Mouse (Mus musculus) liver, adult 2 months (tissue): Measurements from ENCODE around the gene Ripply2. TPM values are rescaled to one million over a fixed set of nuclear protein-coding genes. Genes with fewer than 3 reads are reported as not detected.
"Not testable (repeated sequence)": the region's sequence is repeated elsewhere in the genome, so short reads cannot be mapped to it uniquely, and the experiment has no call there.

Source experiments
- DNase-seq: peaks from one replicate; pipeline ENCODE4 v3.0.0-alpha.2; 2011; ENCODE audit warnings: low read depth, low spot score; ENCODE audit errors: extremely low read depth
- H3K27ac ChIP-seq: fragments of 200-500 bp; replicated peaks from 2 replicates; pipeline ENCODE4 v1.5.1; 2012; ENCODE audit warnings: low read depth, mild to moderate bottlenecking, control low read depth, inconsistent platforms, low read length; ENCODE audit not compliant: insufficient read depth
- H3K27me3 ChIP-seq: fragments of 200-500 bp; 2 replicates; pipeline ENCODE4 v1.6.1; 2012; ENCODE audit warnings: mild to moderate bottlenecking, moderate library complexity, low read length, inconsistent platforms; ENCODE audit not compliant: control insufficient read depth, insufficient read depth
- H3K36me3 ChIP-seq: fragments of 200-500 bp; 2 replicates; pipeline ENCODE4 v1.6.1; 2012; ENCODE audit warnings: low read length, inconsistent platforms; ENCODE audit not compliant: control insufficient read depth, insufficient read depth
- H3K4me1 ChIP-seq: fragments of 200-500 bp; 2 replicates; pipeline ENCODE4 v1.6.1; 2011; ENCODE audit warnings: low read length; ENCODE audit not compliant: control insufficient read depth, insufficient read depth
- H3K4me3 ChIP-seq: fragments of 200-500 bp; 2 replicates; pipeline ENCODE4 v1.5.1; 2011; ENCODE audit warnings: low read depth, mild to moderate bottlenecking, control low read depth, low read length, moderate library complexity; ENCODE audit not compliant: insufficient read depth
- H3K79me2 ChIP-seq: fragments of 200-500 bp; 2 replicates; pipeline ENCODE4 v1.6.1; 2012; ENCODE audit warnings: inconsistent platforms, mild to moderate bottlenecking, low read length, moderate library complexity; ENCODE audit not compliant: control insufficient read depth, insufficient read depth
- H3K9ac ChIP-seq: fragments of 200-500 bp; 2 replicates; pipeline ENCODE4 v1.6.1; 2012; ENCODE audit warnings: low read depth, mild to moderate bottlenecking, control low read depth, inconsistent platforms, low read length
- CTCF ChIP-seq: fragments of 200-500 bp; IDR thresholded peaks from 2 replicates; pipeline ENCODE4 v1.5.1; 2011; ENCODE audit warnings: low read depth, low read length, control low read depth
- POLR2A ChIP-seq: fragments of 200-500 bp; IDR thresholded peaks from 2 replicates; pipeline ENCODE4 v1.6.1; 2011; ENCODE audit warnings: low read length, control low read depth; ENCODE audit not compliant: insufficient read depth; ENCODE audit errors: extremely low read depth
- WGBS: fragments of 180-500 bp; shearing (Covaris S2); methylation state at CpG from one replicate; pipeline ENCODE4 v1.1.7; 2018; 5-methylcytosine and 5-hydroxymethylcytosine counted together
- polyA plus RNA-seq: library from polyadenylated mRNA; depleted of rRNA; stranded (reverse); fragments of >200 nt; gene quantifications from 2 replicates; pipeline ENCODE4 v1.2.3, GENCODE M21; 2012; rRNA removed
- total RNA-seq: library from RNA; depleted of rRNA; stranded (reverse); fragments of >200 nt; gene quantifications from 2 replicates; pipeline ENCODE4 v1.2.3, GENCODE M21; 2014; rRNA removed

Gene Ripply2
- not detected in 2 replicates for total RNA-seq
- polyA plus RNA-seq = not detected in 2 replicates

- Histone ChIP-seq H3K27ac (no peak within 1 kb of the TSS), H3K36me3 (no peaks in the 10 kb centered on the region), H3K27me3 (peaks cover 4% of the 10 kb centered on the region), H3K4me1 (no peaks in the 10 kb centered on the region), H3K4me3 (no peak within 1 kb of the TSS), H3K79me2 (no peaks in the 10 kb centered on the region), H3K9ac (no peak within 1 kb of the TSS)
- TF ChIP-seq CTCF = no peak
- TF ChIP-seq POLR2A = no peak
- no peak for DNase-seq
- WGBS = 1% methylated on average over 71 of the region's 71 CpGs
These were observed at the start of gene Ripply2 for GRCm38 (mm10) chr9:87015288-87015937. Gene Ripply2 (plus strand): TSS chr9:87015537.

- H3K79me2 ChIP-seq, H3K36me3 ChIP-seq, H3K4me3 ChIP-seq, DNase-seq, H3K4me1 ChIP-seq, H3K27ac ChIP-seq, H3K9ac ChIP-seq, H3K27me3 ChIP-seq: not testable (repeated sequence)
These were observed 42.9 kb upstream of the Ripply2 start for GRCm38 (mm10) chr9:86972471-86972870.

- no peak overlapping the region for H3K9ac ChIP-seq
- 62% methylated on average over 4 of the region's 4 CpGs for WGBS
- H3K4me3 ChIP-seq = no peak overlapping the region
- no peaks in the 10 kb centered on the region for H3K79me2 ChIP-seq
- H3K27ac ChIP-seq = no peak overlapping the region
- TF ChIP-seq POLR2A (no peak), CTCF (no peak)
- no peak for DNase-seq
- no peaks in the 10 kb centered on the region for H3K36me3 ChIP-seq
- no peaks in the 10 kb centered on the region for H3K27me3 ChIP-seq
- H3K4me1 ChIP-seq = no peaks in the 10 kb centered on the region
These were observed 41.8 kb upstream of the Ripply2 start for GRCm38 (mm10) chr9:86973562-86973961.

GRCm38 (mm10) chr9:86976896-86977295 lies 38.4 kb upstream of the Ripply2 start:
- no peak overlapping the region for H3K27ac ChIP-seq
- no peak for TF ChIP-seq POLR2A
- no peak for TF ChIP-seq CTCF
- DNase-seq = no peak
- no peak overlapping the region for H3K9ac ChIP-seq
- 71% methylated on average over 4 of the region's 4 CpGs for WGBS
- H3K36me3 ChIP-seq = no peaks in the 10 kb centered on the region
- no peak overlapping the region for H3K4me3 ChIP-seq
- H3K4me1 ChIP-seq = no peaks in the 10 kb centered on the region
- H3K27me3 ChIP-seq = no peaks in the 10 kb centered on the region; the same call in 1 of the 2 replicates
- H3K79me2 ChIP-seq = no peaks in the 10 kb centered on the region

GRCm38 (mm10) chr9:86978257-86978907 lies 37.0 kb upstream of the Ripply2 start:
- Histone ChIP-seq H3K79me2 (no peaks in the 10 kb centered on the region), H3K27me3 (no peaks in the 10 kb centered on the region; the same call in 1 of the 2 replicates), H3K9ac (no peak overlapping the region), H3K4me3 (no peak overlapping the region), H3K4me1 (no peaks in the 10 kb centered on the region), H3K27ac (no peak overlapping the region), H3K36me3 (no peaks in the 10 kb centered on the region)
- TF ChIP-seq POLR2A = no peak
- no peak for TF ChIP-seq CTCF
- no peak for DNase-seq
- WGBS = 66% methylated on average over 7 of the region's 7 CpGs

- DNase-seq = no peak
- Histone ChIP-seq H3K79me2 (no peaks in the 10 kb centered on the region), H3K27ac (no peak overlapping the region), H3K27me3 (no peaks in the 10 kb centered on the region; the same call in 1 of the 2 replicates), H3K4me1 (no peaks in the 10 kb centered on the region), H3K36me3 (no peaks in the 10 kb centered on the region), H3K9ac (no peak overlapping the region), H3K4me3 (no peak overlapping the region)
- TF ChIP-seq CTCF (no peak), POLR2A (no peak)
These were observed 35.3 kb upstream of the Ripply2 start for GRCm38 (mm10) chr9:86980048-86980447.
